Mouse (Mus musculus) bone marrow, adult 2 months (tissue): ENCODE measurements around the gene Cdhr4.
A peak's percentile ranks its signal among the peaks of the same experiment; 100 is the strongest.

Experiments used
- CTCF ChIP-seq: fragments of 200-500 bp; IDR thresholded peaks from 2 replicates; pipeline ENCODE4 v1.5.1; 2011; ENCODE audit warnings: low read length, control low read depth; ENCODE audit not compliant: control insufficient read depth, insufficient read depth
- POLR2A ChIP-seq: fragments of 200-500 bp; IDR thresholded peaks from 2 replicates; pipeline ENCODE4 v1.6.1; 2011; ENCODE audit warnings: low read depth, mild to moderate bottlenecking, control low read depth, low read length, borderline replicate concordance; ENCODE audit not compliant: control insufficient read depth

- peak; percentile 96 for TF ChIP-seq CTCF
- TF ChIP-seq POLR2A = no peak
These were observed 28.6 kb upstream of the Cdhr4 start for GRCm38 (mm10) chr9:107963700-107964099.
